Mouse (Mus musculus) embryo, embryonic 9.5 days (tissue): ENCODE data around the gene Anxa2.

Experiments used
- DNase-seq: peaks from one replicate; pipeline ENCODE4 v3.0.0-alpha.2; 2017; ENCODE audit errors: extremely low spot score

Gene Anxa2

GRCm38 (mm10) chr9:69511881-69512590 lies 58.6 kb downstream of the Anxa2 start:
- DNase-seq, result no peak

DNA sequence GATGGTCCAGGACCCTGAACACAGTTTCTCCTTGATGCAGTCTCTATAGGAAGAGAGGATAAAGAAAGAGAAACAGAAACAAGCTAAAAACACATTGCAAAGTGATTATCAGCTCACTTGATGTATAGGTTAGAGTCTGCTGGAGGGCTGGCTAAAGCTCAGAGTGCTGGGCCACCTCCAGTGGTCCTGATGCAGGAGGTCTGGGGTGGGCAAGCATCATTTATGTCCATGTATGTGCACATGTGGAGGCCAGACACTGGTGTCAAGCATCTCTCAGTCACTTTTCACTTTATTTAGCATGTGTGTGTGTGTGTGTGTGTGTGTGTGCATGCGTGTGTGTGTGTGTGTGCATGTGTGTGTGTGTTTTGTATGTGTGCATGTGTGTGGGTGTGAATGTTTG lies 59.3 kb downstream of the Anxa2 start:
- DNase-seq, result no peak

GRCm38 (mm10) chr9:69514206-69514605 lies 60.8 kb downstream of the Anxa2 start:
- DNase-seq, result no peak

DNA sequence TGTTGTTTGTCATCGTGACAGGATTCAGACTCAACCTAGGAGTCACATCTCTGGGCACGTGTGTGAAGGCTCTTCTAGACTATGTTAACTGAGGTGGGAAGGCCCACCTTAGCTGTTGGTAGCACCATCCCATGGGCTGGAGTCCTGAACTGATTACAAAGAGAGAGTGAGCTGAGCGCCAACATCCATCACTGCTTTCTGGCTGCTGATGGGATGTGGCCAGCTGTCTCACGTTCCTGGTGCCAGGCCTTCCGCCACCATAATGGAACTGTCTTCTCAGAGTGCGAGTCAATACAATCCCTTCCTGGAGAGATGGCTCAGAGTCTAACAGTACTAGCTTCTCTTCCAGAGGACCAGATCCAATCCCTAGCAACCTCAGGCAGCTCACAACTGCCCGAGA lies 62.0 kb downstream of the Anxa2 start:
- no peak for DNase-seq

DNA sequence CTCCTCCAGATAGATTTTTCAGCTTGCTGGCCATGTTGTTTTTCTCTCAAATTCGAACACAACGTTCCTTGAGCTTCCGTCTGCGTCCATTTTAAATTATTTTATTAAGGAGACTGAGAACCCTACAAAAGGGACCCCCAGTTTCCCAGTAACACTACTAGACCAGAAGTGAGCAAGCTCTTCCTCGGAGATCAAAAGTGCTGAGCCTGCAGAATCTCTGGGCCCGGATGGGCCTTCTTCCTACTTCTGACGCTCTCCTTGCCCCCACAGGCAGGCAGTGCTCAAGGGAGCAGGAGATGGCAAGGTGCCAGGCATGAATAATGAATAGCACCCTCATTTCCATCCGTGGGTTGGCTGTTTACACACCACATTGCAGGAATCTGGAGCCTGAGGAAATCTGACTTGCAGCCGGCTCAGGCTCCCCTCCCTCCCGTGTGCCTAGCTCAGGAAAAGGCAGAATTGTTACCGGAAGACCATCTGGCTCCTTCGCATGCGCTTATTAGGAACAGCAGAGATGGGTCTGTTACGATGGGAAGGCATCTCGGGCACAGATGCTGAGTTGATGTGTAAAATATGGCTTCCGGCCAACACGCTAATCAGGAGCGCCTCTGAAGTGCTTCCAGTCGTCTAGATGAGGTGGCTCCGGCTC lies 64.1 kb downstream of the Anxa2 start:
- DNase-seq, result no peak
